Mouse (Mus musculus) lung, embryonic 14.5 days (tissue): Measurements from ENCODE around the gene Ddit4. TPM values are rescaled to one million over a fixed set of nuclear protein-coding genes. Genes with fewer than 3 reads are reported as not detected.

Source experiments
- ATAC-seq: fragments of 200-750 bp; cut with Nextera tagmentation; 2 replicates; pipeline ENCODE4 v1.8.0; 2017; ENCODE audit warnings: mild to moderate bottlenecking, moderate TSS enrichment, moderate library complexity; ENCODE audit not compliant: insufficient read depth
- DNase-seq: peaks from one replicate; pipeline ENCODE4 v3.0.0-alpha.2; 2015
- H3K27ac ChIP-seq: fragments of 300-500 bp; sonication (generic); 2 replicates; pipeline ENCODE4 v1.5.1; 2014; ENCODE audit warnings: low read depth, mild to moderate bottlenecking, moderate library complexity
- H3K27me3 ChIP-seq: fragments of 300-500 bp; sonication (generic); 2 replicates; pipeline ENCODE4 v1.6.1; 2014; ENCODE audit warnings: low read length, control low read depth; ENCODE audit not compliant: insufficient read depth
- H3K36me3 ChIP-seq: fragments of 300-500 bp; sonication (generic); 2 replicates; pipeline ENCODE4 v1.6.1; 2014; ENCODE audit warnings: control low read depth; ENCODE audit not compliant: insufficient read depth
- H3K4me1 ChIP-seq: fragments of 300-500 bp; sonication (generic); 2 replicates; pipeline ENCODE4 v1.6.1; 2014; ENCODE audit warnings: antibody characterized with exemption, control low read depth; ENCODE audit not compliant: insufficient read depth
- H3K4me2 ChIP-seq: fragments of 300-500 bp; sonication (generic); 2 replicates; pipeline ENCODE4 v1.6.1; 2014; ENCODE audit warnings: mild to moderate bottlenecking
- H3K4me3 ChIP-seq: fragments of 300-500 bp; sonication (generic); 2 replicates; pipeline ENCODE4 v1.5.1; 2014; ENCODE audit warnings: low read depth, low read length
- H3K9ac ChIP-seq: fragments of 300-500 bp; sonication (generic); 2 replicates; pipeline ENCODE4 v1.6.1; 2014
- H3K9me3 ChIP-seq: fragments of 300-500 bp; sonication (generic); 2 replicates; pipeline ENCODE4 v1.6.1; 2016; ENCODE audit warnings: low read depth, low read length, control low read depth
- CTCF ChIP-seq: IDR thresholded peaks from 2 replicates; pipeline ENCODE4 v1.5.1; 2016; ENCODE audit warnings: antibody characterized with exemption, low read depth
- WGBS: fragments of 180-500 bp; shearing (Covaris S2); extraction: QIAGEN DNeasy Blood & Tissue Kit; methylation state at CpG from one replicate; pipeline ENCODE4 v1.1.7; 2014; 5-methylcytosine and 5-hydroxymethylcytosine counted together
- polyA plus RNA-seq: library from polyadenylated mRNA; unstranded; fragments of >200 nt; fragmentation: Nextera tagmentation; extraction: Ambion mirVana; gene quantifications from 2 replicates; pipeline ENCODE4 v1.2.1, GENCODE M21; 2014

Ddit4 gene
- polyA plus RNA-seq, 1 experiment from 2014 or later, result 3.5 TPM

- no peak for TF ChIP-seq CTCF
- H3K9ac ChIP-seq, result no peak overlapping the region
Measured at GRCm38 (mm10) chr10:59930996-59931395, 20.6 kb downstream of the Ddit4 start.

GRCm38 (mm10) chr10:59929205-59929604, 22.4 kb downstream of the Ddit4 start:
- ATAC-seq (no peak), DNase-seq (no peak)
- Histone ChIP-seq H3K9ac (no peak overlapping the region), H3K36me3 (no peaks in the 10 kb centered on the region), H3K4me1 (0 out of 2 replicates have a peak, but pooled peaks cover 4% of the 10 kb centered on the region), H3K27me3 (no peaks in the 10 kb centered on the region), H3K9me3 (no peaks in the 10 kb centered on the region), H3K27ac (no peak overlapping the region), H3K4me2 (no peak overlapping the region), H3K4me3 (no peak overlapping the region)
- WGBS, result 87% methylated on average over 7 of the region's 7 CpGs
- no peak for TF ChIP-seq CTCF

More at GRCm38 (mm10) chr10:59930996-59931395, 20.6 kb downstream of the Ddit4 start:
- H3K27me3 ChIP-seq, result no peaks in the 10 kb centered on the region
- no peaks in the 10 kb centered on the region for H3K9me3 ChIP-seq
- H3K4me2 ChIP-seq, result peak overlapping the region; percentile 25; the same call in 1 of the 2 replicates
- no peak overlapping the region; the same call in 1 of the 2 replicates for H3K27ac ChIP-seq
- H3K4me1 ChIP-seq, result no peaks in the 10 kb centered on the region
- no peak overlapping the region for H3K4me3 ChIP-seq
- DNase-seq (peak; percentile 78), ATAC-seq (peak; percentile 86)
- 23% methylated on average over 10 of the region's 10 CpGs for WGBS
- no peaks in the 10 kb centered on the region for H3K36me3 ChIP-seq

- Histone ChIP-seq H3K27me3 (no peaks in the 10 kb centered on the region), H3K4me1 (peaks cover 14% of the 10 kb centered on the region), H3K36me3 (no peaks in the 10 kb centered on the region), H3K4me2 (no peak overlapping the region), H3K27ac (no peak overlapping the region), H3K9ac (no peak overlapping the region), H3K9me3 (no peaks in the 10 kb centered on the region), H3K4me3 (no peak overlapping the region)
- no peak for TF ChIP-seq CTCF
- DNase-seq, result no peak
- WGBS, result 32% methylated on average over 3 of the region's 3 CpGs
- ATAC-seq, result no peak
Measured at GRCm38 (mm10) chr10:59924305-59924704, 27.3 kb downstream of the Ddit4 start.

- Histone ChIP-seq H3K27me3 (no peaks in the 10 kb centered on the region), H3K4me3 (no peak overlapping the region), H3K36me3 (no peaks in the 10 kb centered on the region), H3K9ac (no peak overlapping the region), H3K4me2 (no peak overlapping the region), H3K9me3 (no peaks in the 10 kb centered on the region), H3K27ac (no peak overlapping the region), H3K4me1 (peaks cover 15% of the 10 kb centered on the region)
- TF ChIP-seq CTCF, result no peak
- ATAC-seq (no peak), DNase-seq (no peak)
- WGBS, result 76% methylated on average over 2 of the region's 2 CpGs
Measured at GRCm38 (mm10) chr10:59923493-59923892, 28.1 kb downstream of the Ddit4 start.

GRCm38 (mm10) chr10:59920810-59921681, 30.6 kb downstream of the Ddit4 start:
- Histone ChIP-seq H3K9me3 (no peaks in the 10 kb centered on the region), H3K4me2 (peak overlapping the region; percentile 80), H3K27me3 (no peaks in the 10 kb centered on the region), H3K4me3 (peak overlapping the region; percentile 37), H3K27ac (peak overlapping the region; percentile 64), H3K9ac (peak overlapping the region; percentile 47), H3K4me1 (peaks cover 18% of the 10 kb centered on the region), H3K36me3 (no peaks in the 10 kb centered on the region)
- 6% methylated on average over 33 of the region's 33 CpGs for WGBS
- ATAC-seq (peak; percentile 22), DNase-seq (peak; percentile 78)
- TF ChIP-seq CTCF, result peak; percentile 56

GRCm38 (mm10) chr10:59920485-59920809, 31.2 kb downstream of the Ddit4 start:
- DNase-seq (no peak), ATAC-seq (no peak)
- H3K9ac ChIP-seq, result peak overlapping the region; percentile 47
- H3K27ac ChIP-seq, result peak overlapping the region; percentile 64
- peak overlapping the region; percentile 80 for H3K4me2 ChIP-seq
- H3K4me1 ChIP-seq, result peaks cover 23% of the 10 kb centered on the region
- H3K36me3 ChIP-seq, result no peaks in the 10 kb centered on the region
- H3K27me3 ChIP-seq, result no peaks in the 10 kb centered on the region
- TF ChIP-seq CTCF, result no peak
- H3K9me3 ChIP-seq, result no peaks in the 10 kb centered on the region
- peak overlapping the region; percentile 37 for H3K4me3 ChIP-seq
- 28% methylated on average over 7 of the region's 7 CpGs for WGBS

GRCm38 (mm10) chr10:59919494-59920181, 32.0 kb downstream of the Ddit4 start:
- peak; percentile 12; the same call in 1 of the 2 replicates for ATAC-seq
- WGBS, result 26% methylated on average over 15 of the region's 15 CpGs
- DNase-seq, result peak; percentile 85

More at GRCm38 (mm10) chr10:59919494-59920181, 32.0 kb downstream of the Ddit4 start:
- peaks cover 23% of the 10 kb centered on the region for H3K4me1 ChIP-seq
- no peak overlapping the region for H3K4me3 ChIP-seq
- no peaks in the 10 kb centered on the region for H3K27me3 ChIP-seq
- H3K36me3 ChIP-seq, result no peaks in the 10 kb centered on the region
- H3K9ac ChIP-seq, result no peak overlapping the region
- H3K27ac ChIP-seq, result peak overlapping the region; percentile 64
- TF ChIP-seq CTCF, result no peak
- H3K9me3 ChIP-seq, result no peaks in the 10 kb centered on the region
- no peak overlapping the region for H3K4me2 ChIP-seq
